Mouse (Mus musculus) gastrocnemius, postnatal 14 days (tissue): ENCODE measurements around the gene Natd1. TPM values are rescaled to one million over a fixed set of nuclear protein-coding genes. Genes with fewer than 3 reads are reported as not detected.

ENCODE experiments used
- DNase-seq: peaks from one replicate; pipeline ENCODE4 v3.0.0; 2021; ENCODE audit warnings: mixed read lengths
- intact Hi-C: fragments of 180-260 bp; cut with DNase I; formaldehyde crosslinking; loops from one replicate; pipeline ENCODE4 v1.15.1; 2025; ENCODE audit warnings: low total_unique reads
- total RNA-seq, 2 experiments: library from RNA; stranded (reverse); gene quantifications; 2 replicates each; pipeline ENCODE4 v1.2.3; 2021

Natd1 gene
- total RNA-seq, 2 experiments from 2014 or later, result 10.6 to 11.9 TPM

GRCm38 (mm10) chr11:60863196-60863595 is 51.4 kb downstream of the Natd1 start:
- intact Hi-C loops, result no loop called here
- no peak for DNase-seq

GRCm38 (mm10) chr11:60861993-60862392 is 52.6 kb downstream of the Natd1 start:
- intact Hi-C loops, result no loop called here
- DNase-seq, result no peak

GRCm38 (mm10) chr11:60856587-60856986 is 58.0 kb downstream of the Natd1 start:
- no peak for DNase-seq
- intact Hi-C loops, result no loop called here

Other genes starting within 250 kb of the Natd1 start
- 10 to 100 TPM; 12.1 to 14.5 TPM for gene Llgl1, start 215.0 kb downstream of the Natd1 start, total RNA-seq
- 10 to 100 TPM; 87.8 to 90.9 TPM for gene Flii, start 187.5 kb downstream of the Natd1 start, total RNA-seq
- gene Mief2, start 186.4 kb downstream of the Natd1 start, total RNA-seq, result 10 to 100 TPM; 82.5 to 88.4 TPM
- 1 to 10 TPM; 3.8 to 4.5 TPM for gene Top3a, start 137.4 kb downstream of the Natd1 start, total RNA-seq
- 10 to 100 TPM; 11.2 to 16.7 TPM for gene Smcr8, start 137.2 kb downstream of the Natd1 start, total RNA-seq
- 10 to 100 TPM; 19.3 to 21.3 TPM for gene Shmt1, start 103.0 kb downstream of the Natd1 start, total RNA-seq
- gene Dhrs7b, start 84.1 kb downstream of the Natd1 start, total RNA-seq, result 10 to 100 TPM; 16.9 to 19.9 TPM
- 10 to 100 TPM; 35.6 to 38.0 TPM for gene Tmem11, start 35.5 kb downstream of the Natd1 start, total RNA-seq
- 100 to 1,000 TPM; 144 to 173 TPM for gene Map2k3, start 17.3 kb upstream of the Natd1 start, total RNA-seq
- gene Kcnj12, start 107.8 kb upstream of the Natd1 start, total RNA-seq, result 10 to 100 TPM; 37.4 to 59.8 TPM
- gene Tnfrsf13b, start 212.0 kb upstream of the Natd1 start, total RNA-seq, result under 1 TPM; 0.29 to 0.37 TPM